Mouse (Mus musculus) E14TG2a.4 (cell line): ENCODE results near the gene Mtcl1.

Experiments used
- CTCF ChIP-seq: conservative IDR thresholded peaks from 2 replicates; pipeline ENCODE4 v1.5.1; 2014; ENCODE audit warnings: low read length
- POU5F1 ChIP-seq: IDR thresholded peaks from 2 replicates; pipeline ENCODE4 v1.6.1; 2014; ENCODE audit warnings: low read length, borderline replicate concordance

DNA sequence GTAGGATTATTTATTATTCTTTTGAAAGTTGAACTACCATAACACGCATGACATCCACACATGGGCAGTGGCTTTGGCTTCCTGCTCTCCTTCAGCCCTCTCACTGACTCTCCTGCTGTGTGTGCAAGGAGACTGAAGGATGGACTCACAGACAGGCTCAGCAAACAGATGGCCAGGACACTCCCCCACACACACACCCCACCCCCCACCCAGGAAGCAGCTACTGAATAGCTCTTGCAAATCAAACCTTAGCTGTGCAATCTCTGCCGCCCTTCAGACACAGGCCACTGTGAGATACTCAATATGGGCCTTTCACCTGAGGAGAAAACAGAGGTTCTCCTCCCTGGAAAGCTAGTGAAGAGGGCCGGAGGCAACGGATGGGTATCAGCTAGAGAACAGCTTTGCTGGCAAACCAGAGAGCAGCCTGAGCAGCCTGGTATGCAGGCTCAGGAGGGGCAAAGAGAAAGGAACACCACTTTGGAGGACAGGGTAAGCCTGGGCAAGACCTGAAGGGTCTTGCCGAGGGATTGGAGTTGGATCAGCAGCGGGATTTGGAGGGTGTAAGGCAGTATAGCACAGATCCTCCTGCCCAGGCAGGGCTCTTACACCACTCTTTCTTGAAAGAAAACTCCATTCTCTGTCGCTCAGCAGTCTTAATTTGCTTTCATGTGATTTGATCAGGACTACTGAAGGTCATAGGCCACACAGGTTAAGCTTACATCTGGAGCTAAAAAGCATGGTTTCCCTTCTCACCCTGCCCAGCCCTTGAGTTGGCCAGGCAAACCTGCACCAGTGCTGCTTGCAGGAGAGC lies 3.1 kb downstream of the Mtcl1 start:
- TF ChIP-seq CTCF = no peak
- no peak for TF ChIP-seq POU5F1
